Mouse (Mus musculus) lung, embryonic 16.5 days (tissue): ENCODE data around the gene Hist1h2ai. TPM values are rescaled to one million over a fixed set of nuclear protein-coding genes. Genes with fewer than 3 reads are reported as not detected.
"Not testable (repeated sequence)": the region's sequence is repeated elsewhere in the genome, so short reads cannot be mapped to it uniquely, and the experiment has no call there.

Source experiments
- ATAC-seq: fragments of 200-750 bp; cut with Nextera tagmentation; 2 replicates; pipeline ENCODE4 v1.8.0; 2017; ENCODE audit warnings: low read depth, mild to moderate bottlenecking, moderate library complexity
- H3K27ac ChIP-seq: fragments of 300-500 bp; sonication (generic); 2 replicates; pipeline ENCODE4 v1.5.1; 2014; ENCODE audit warnings: mild to moderate bottlenecking, control low read depth, low read length
- H3K27me3 ChIP-seq: fragments of 300-500 bp; sonication (generic); 2 replicates; pipeline ENCODE4 v1.6.1; 2014; ENCODE audit warnings: low read depth, low read length, mixed read lengths; ENCODE audit not compliant: control insufficient read depth, insufficient read depth
- H3K36me3 ChIP-seq: fragments of 300-500 bp; sonication (generic); 2 replicates; pipeline ENCODE4 v1.6.1; 2014; ENCODE audit warnings: low read length; ENCODE audit not compliant: control insufficient read depth, insufficient read depth
- H3K4me1 ChIP-seq: fragments of 300-500 bp; sonication (generic); replicated peaks from 2 replicates; pipeline ENCODE4 v1.6.1; 2014; ENCODE audit warnings: low read length, mixed read lengths; ENCODE audit not compliant: control insufficient read depth, insufficient read depth
- H3K4me2 ChIP-seq: fragments of 300-500 bp; sonication (generic); 2 replicates; pipeline ENCODE4 v1.6.1; 2014; ENCODE audit warnings: low read depth, low read length, control low read depth
- H3K4me3 ChIP-seq: fragments of 300-500 bp; sonication (generic); 2 replicates; pipeline ENCODE4 v1.5.1; 2014; ENCODE audit warnings: mild to moderate bottlenecking, low read length, control low read depth
- H3K9ac ChIP-seq: fragments of 300-500 bp; sonication (generic); 2 replicates; pipeline ENCODE4 v1.6.1; 2014; ENCODE audit warnings: low read length, control low read depth
- H3K9me3 ChIP-seq: fragments of 300-500 bp; sonication (generic); 2 replicates; pipeline ENCODE4 v1.6.1; 2016; ENCODE audit warnings: low read length; ENCODE audit not compliant: control insufficient read depth
- WGBS: fragments of 180-500 bp; shearing (Covaris S2); extraction: QIAGEN DNeasy Blood & Tissue Kit; methylation state at CpG from one replicate; pipeline ENCODE4 v1.1.7; 2014; 5-methylcytosine and 5-hydroxymethylcytosine counted together
- polyA plus RNA-seq: library from polyadenylated mRNA; unstranded; fragments of >200 nt; fragmentation: Nextera tagmentation; extraction: Ambion mirVana; gene quantifications from 2 replicates; pipeline ENCODE4 v1.2.1, GENCODE M21; 2015

The Hist1h2ai gene
- polyA plus RNA-seq, 1 experiment from 2014 or later, result 33.0 TPM

DNA sequence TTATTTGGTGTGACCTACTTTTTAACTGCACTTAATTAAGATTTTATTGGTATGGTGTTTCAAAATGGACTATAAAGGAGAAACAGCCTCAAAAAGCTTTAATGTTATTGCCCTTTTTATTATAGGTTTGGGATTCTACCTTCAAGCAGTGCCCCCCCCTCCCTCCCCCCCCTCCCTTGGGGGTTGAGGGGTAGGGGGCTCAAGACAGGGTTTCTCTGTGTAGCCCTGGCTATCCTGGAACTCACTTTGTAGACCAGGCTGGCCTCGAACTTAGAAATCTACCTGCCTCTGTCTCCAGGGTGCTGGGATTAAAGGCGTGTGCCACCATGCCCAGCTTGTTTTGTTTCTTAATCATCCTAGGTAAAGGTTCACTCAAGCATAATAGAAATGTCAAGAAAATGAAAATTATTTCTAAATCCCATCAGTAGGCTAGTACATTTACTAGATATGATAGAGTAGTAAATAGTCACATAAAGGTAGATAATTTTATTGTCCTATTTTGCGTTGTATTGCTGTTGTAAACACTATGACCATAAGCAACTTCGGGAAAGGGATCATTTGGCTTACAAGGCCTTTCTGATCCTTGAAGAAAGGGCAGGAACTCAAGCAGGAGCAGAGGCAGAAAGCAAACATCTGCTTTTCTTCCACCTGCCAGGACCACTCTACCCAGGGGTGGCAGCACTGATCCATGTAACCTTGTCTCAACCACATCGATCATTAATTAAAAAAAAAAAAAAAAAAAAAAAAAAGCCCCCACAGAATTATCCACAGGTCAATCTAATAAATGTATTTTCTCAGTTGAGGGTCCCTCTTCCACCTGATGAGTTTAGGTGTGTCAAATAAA lies 7.0 kb downstream of the Hist1h2ai start:
- 36% methylated on average over 5 of the region's 5 CpGs for WGBS
- H3K4me3 ChIP-seq, result peak overlapping the region; percentile 36; the same call in 1 of the 2 replicates
- 0 out of 2 replicates have a peak overlapping the region, but pooled peaks have one; percentile 28 for H3K9ac ChIP-seq

DNA sequence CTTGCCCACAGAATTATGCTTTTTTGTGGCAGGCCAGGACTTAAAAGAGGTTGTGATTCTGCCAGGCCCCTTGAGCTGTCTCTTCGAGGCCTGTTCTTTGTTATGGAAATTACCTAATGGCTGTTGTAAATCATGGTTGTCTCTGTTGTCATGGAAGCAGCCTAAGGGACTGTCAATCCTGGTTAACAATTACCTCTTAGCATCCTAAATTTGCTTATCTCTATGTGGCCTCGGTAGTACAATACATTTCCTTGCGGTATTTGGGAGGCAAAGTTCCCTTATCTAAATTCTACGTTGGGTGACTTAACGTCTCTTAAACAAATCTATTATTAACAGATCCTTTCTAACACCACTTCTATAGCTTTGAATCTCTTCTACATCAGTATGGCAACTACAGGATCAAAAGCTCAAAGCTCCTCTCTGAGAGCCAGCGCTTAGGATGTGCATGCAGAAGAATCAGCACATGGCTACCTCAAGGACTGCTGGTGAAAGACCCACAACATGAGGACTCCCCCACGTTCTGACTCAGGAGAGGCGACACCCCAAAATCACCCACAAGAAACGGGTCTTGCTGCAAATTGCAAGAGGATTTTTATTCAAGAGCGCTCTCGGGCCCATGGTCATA lies 11.8 kb downstream of the Hist1h2ai start:
- Histone ChIP-seq H3K9ac (no peak overlapping the region), H3K4me1 (peaks cover under 1% of the 10 kb centered on the region; the same call in 1 of the 2 replicates), H3K4me2 (no peak overlapping the region), H3K4me3 (no peak overlapping the region), H3K27ac (no peak overlapping the region), H3K9me3 (no peaks in the 10 kb centered on the region), H3K27me3 (no peaks in the 10 kb centered on the region), H3K36me3 (no peaks in the 10 kb centered on the region)
- ATAC-seq, result no peak
- 44% methylated on average over 11 of the region's 11 CpGs for WGBS

More for the DNA sequence above, 7.0 kb downstream of the Hist1h2ai start:
- Histone ChIP-seq H3K27me3 (no peaks in the 10 kb centered on the region), H3K9me3 (no peaks in the 10 kb centered on the region), H3K27ac (peak overlapping the region; percentile 93), H3K4me2 (peak overlapping the region; percentile 57), H3K4me1 (peaks cover 22% of the 10 kb centered on the region), H3K36me3 (no peaks in the 10 kb centered on the region)
- no peak for ATAC-seq

DNA sequence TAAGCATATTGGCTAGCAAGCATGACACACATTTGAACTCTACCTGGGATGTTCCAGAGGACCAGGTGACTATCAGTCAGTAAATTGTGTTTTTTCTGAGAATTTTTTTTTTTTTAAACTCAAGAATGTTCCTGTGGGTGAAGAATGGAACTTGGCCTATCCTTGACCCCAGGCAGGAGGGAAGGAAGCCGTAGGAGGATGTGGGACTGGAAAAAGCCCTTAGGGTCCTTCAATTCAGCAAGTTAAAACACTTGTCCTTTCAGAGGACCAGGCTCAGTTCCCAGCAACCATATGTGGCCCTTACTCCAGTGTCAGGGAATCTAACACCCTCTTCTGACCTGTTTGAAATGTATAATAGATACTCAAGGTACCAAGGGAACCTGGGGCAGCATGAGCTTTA lies 13.3 kb downstream of the Hist1h2ai start:
- H3K36me3 ChIP-seq, result no peaks in the 10 kb centered on the region
- ATAC-seq, result no peak
- no peak overlapping the region for H3K4me2 ChIP-seq
- H3K9me3 ChIP-seq, result no peaks in the 10 kb centered on the region
- WGBS, result 38% methylated on average over 1 of the region's 1 CpGs
- H3K9ac ChIP-seq, result no peak overlapping the region
- H3K27me3 ChIP-seq, result no peaks in the 10 kb centered on the region
- H3K4me1 ChIP-seq, result peaks cover 3% of the 10 kb centered on the region; the same call in 1 of the 2 replicates
- H3K4me3 ChIP-seq, result no peak overlapping the region
- H3K27ac ChIP-seq, result no peak overlapping the region

DNA sequence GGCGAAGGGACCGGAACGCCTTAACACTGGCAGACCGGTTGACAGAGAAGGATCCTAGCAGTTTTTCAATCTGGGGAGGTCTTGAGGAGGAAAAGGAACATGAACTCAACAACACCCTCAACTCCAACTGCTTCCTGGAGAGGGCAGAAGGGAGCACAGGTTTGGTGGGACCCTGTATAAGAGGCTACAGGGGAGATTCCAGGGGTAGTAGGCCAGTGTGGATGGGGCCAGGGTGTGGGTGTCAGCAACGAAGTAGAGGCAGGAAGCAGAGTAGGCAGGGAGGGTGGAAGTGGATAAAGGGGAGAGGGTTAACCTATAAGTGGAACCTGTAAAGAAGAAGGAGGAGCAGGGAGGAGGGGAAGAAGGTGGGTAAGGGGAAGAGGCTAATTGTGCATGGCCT lies 17.2 kb downstream of the Hist1h2ai start:
- Histone ChIP-seq H3K9ac (no peak overlapping the region), H3K4me1 (peaks cover 3% of the 10 kb centered on the region; the same call in 1 of the 2 replicates), H3K9me3 (no peaks in the 10 kb centered on the region), H3K27ac (peak overlapping the region; percentile 93), H3K36me3 (no peaks in the 10 kb centered on the region), H3K4me2 (no peak overlapping the region), H3K4me3 (no peak overlapping the region), H3K27me3 (no peaks in the 10 kb centered on the region)
- WGBS, result 70% methylated on average over 5 of the region's 5 CpGs
- ATAC-seq, result no peak

DNA sequence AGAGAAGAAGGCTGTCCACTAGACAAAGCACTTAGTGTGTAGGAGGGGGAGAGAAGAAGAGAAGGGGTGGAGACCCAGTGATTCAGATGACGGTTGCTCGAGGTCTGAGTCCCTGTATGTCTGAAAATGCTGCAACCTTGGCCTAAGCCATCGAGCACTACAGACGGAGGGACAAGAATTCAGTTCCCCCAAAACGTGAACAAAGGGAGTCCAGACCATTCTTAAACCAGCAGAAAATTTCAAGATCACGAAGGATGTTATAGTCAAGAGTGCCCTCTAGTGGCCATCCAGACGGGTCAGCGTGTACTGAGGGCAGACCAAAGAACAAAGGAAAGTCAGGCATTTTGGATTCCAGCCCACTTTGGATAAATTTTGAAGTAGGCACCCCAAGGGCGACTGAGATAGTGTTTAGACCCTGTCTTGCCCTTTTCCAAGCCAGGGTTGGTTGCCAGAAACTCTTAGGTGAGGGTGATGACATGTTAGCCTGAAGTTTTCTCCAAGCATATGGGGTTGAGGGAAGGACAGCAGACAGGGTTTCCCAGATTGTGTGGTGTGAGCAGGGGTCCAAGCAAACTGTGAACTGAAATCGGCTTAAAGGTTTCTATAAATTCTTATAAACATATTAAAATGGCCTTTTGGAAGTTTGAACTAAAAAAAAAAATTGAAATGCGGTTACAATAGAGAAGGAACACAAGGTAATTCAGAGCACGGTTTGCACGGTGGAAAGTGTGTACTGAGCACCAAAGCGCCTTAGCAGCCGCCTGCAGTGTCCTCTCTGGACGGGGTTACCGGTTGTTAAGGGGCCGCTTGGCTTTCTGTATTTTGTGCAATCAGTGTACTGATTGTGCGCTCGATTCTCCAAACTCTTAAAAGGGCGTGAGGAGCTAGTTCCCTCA lies 18.0 kb downstream of the Hist1h2ai start:
- no peaks in the 10 kb centered on the region for H3K9me3 ChIP-seq
- H3K4me2 ChIP-seq, result peak overlapping the region; percentile 70
- H3K4me1 ChIP-seq, result peaks cover 3% of the 10 kb centered on the region; the same call in 1 of the 2 replicates
- H3K27ac ChIP-seq, result peak overlapping the region; percentile 93
- H3K4me3 ChIP-seq, result peak overlapping the region; percentile 50
- H3K27me3 ChIP-seq, result no peaks in the 10 kb centered on the region
- WGBS, result under 1% methylated on average over 21 of the region's 21 CpGs
- no peaks in the 10 kb centered on the region for H3K36me3 ChIP-seq
- ATAC-seq, result peak; percentile 84
- peak overlapping the region; percentile 68 for H3K9ac ChIP-seq

DNA sequence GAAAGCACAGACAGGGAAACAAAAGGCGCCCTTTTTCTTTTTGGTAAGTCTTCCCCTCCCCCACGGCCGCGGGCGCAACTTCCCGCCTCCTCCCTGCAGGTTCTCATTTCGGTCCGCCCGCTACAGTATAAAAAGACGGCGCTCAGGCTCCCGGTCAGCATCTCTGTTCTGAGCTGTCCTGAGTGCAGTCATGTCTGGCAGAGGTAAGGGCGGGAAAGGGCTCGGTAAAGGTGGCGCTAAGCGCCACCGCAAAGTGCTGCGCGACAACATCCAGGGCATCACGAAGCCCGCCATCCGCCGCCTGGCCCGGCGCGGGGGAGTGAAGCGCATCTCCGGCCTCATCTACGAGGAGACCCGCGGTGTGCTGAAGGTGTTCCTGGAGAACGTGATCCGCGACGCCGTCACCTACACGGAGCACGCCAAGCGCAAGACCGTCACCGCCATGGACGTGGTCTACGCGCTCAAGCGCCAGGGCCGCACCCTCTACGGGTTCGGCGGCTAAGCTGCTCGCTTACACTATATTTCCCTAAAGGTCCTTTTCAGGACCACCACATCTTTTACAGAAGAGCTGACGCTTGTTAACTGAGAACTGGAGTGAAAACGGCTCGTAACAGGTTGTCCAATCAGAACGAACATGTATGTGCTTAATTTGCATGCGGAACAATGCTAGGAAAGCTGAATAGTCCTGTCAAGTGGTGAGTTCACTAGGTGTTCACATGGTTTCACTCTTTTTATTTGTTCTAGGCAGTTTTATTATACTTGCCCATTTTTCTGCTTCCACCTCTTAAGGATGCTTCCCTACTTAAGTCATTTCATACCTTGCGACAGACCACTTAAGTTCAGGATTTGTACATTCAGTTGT lies 18.9 kb downstream of the Hist1h2ai start, which contains the start of gene Hist1h4j:
Gene Hist1h4j, plus strand, starts transcription at position 159 of the 862 bp plus-strand sequence.
- Histone ChIP-seq H3K27ac (peak within 1 kb of the TSS; percentile 93), H3K9ac (peak within 1 kb of the TSS; percentile 68), H3K4me3 (peak within 1 kb of the TSS; percentile 50), H3K4me2 (peak within 1 kb of the TSS; percentile 70)
- H3K36me3 ChIP-seq, H3K4me1 ChIP-seq, H3K9me3 ChIP-seq, H3K27me3 ChIP-seq: not testable (repeated sequence)
- ATAC-seq, result peak; percentile 93
- under 1% methylated on average over 40 of the region's 56 CpGs for WGBS

DNA sequence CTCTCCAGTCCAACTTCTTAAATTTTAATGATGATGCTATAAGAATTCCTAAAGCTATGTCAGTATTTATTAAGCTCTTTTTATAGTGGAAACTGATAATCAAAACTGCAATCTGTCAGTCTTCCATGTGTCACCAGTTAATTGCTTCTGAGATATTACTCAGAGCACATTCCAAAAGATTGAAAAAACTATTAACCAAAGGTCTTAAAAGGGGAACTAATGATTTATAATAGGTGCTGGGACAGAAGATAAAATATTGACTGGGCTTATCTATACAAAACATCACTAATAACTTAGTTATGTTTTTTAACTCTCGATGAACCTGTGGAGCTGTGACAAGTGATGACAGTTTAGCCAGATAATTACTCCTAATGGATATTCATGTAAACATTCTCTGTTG lies 28.8 kb downstream of the Hist1h2ai start:
- H3K36me3 ChIP-seq, result no peaks in the 10 kb centered on the region
- no peak overlapping the region for H3K4me2 ChIP-seq
- H3K9ac ChIP-seq, result no peak overlapping the region
- no peak overlapping the region for H3K4me3 ChIP-seq
- H3K27ac ChIP-seq, result no peak overlapping the region
- H3K4me1 ChIP-seq, result peaks cover 6% of the 10 kb centered on the region
- H3K9me3 ChIP-seq, result no peaks in the 10 kb centered on the region
- no peak for ATAC-seq
- 39% methylated on average over 1 of the region's 1 CpGs for WGBS
- no peaks in the 10 kb centered on the region for H3K27me3 ChIP-seq

DNA sequence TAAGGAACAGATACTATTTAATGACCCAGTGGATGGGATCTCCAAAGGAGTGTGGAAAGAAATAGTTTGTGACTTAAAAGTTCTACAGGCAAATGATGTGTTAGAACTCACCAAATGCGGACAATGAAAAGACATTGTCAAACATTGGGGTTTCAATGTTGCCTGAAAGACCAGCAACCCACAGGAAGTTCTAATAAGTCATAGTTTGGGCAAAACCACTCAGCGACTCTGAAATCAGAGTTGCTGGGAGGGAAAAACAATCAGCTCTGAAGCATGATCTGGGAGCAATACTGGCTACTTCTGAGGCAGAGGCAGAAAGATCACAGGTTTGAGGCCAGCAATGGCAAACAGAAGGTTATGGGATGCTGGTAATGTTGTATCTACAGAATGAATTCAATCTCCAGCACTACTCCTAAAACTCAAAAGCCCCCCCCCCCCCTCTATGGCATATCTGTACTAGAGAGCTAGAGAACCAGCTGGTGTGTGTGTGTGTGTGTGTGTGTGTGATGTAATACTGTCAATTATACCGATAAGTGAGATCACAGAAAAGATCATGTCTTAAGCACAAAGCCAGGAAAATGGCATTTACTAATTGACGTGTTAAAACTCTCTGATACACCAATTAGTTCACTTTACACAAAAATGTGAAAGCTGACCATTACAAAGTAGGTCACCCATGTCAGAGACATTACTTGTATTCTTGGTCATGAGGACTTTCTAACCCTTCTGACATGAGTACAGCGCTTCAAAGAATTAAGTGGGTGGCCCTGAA lies 33.4 kb downstream of the Hist1h2ai start:
- no peak for ATAC-seq
- peak overlapping the region; percentile 61 for H3K4me2 ChIP-seq
- H3K27me3 ChIP-seq, result no peaks in the 10 kb centered on the region
- peak overlapping the region; percentile 61 for H3K4me3 ChIP-seq
- no peaks in the 10 kb centered on the region for H3K36me3 ChIP-seq
- H3K27ac ChIP-seq, result peak overlapping the region; percentile 71
- H3K9me3 ChIP-seq, result no peaks in the 10 kb centered on the region
- H3K4me1 ChIP-seq, result peaks cover 10% of the 10 kb centered on the region
- WGBS, result 2% methylated on average over 5 of the region's 5 CpGs
- H3K9ac ChIP-seq, result peak overlapping the region; percentile 74
